Mouse (Mus musculus) liver, postnatal 0 days (tissue): Measurements from ENCODE around the gene Fbxl2.

Source experiments
- CTCF ChIP-seq: sonication (generic); IDR thresholded peaks from 2 replicates; pipeline ENCODE4 v1.5.1; 2016; ENCODE audit warnings: antibody characterized with exemption, low read depth
- EP300 ChIP-seq: IDR thresholded peaks from 2 replicates; pipeline ENCODE4 v1.6.1; 2016; ENCODE audit warnings: antibody characterized with exemption, low read depth, mild to moderate bottlenecking

DNA sequence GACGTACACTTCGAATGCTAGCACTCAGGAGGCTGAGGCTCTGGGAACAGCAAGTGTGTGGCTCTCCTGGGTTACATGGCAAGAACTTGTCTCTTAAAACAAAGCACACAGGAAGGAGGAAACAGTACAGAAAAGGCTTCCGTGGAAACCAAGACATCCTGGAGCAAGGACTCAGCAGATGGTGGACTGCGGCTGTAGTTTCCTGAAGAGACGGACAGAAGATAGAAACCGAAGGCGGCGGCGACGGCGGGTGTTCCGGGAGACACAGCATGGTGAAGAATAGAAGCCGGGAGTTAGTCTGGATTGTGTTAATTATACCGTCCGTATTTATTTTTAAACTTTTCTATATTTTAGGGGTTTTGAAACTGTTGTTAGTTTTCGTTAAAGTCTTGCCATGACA lies 4.8 kb upstream of the Fbxl2 start:
- TF ChIP-seq CTCF (no peak), EP300 (no peak)
